Mouse (Mus musculus) cerebellum, adult 2 months (tissue): ENCODE measurements at regions not wholly inside any gene's neighbourhood (a gene's known extent, or its start where the extent isn't known, plus 50 kb on each side); places are given as distances from the start of the nearest gene placed in this dataset.

Experiments
- CTCF ChIP-seq: fragments of 200-500 bp; IDR thresholded peaks from 2 replicates; pipeline ENCODE4 v1.5.1; 2011; ENCODE audit warnings: low read depth, mild to moderate bottlenecking, control low read depth, low read length, moderate library complexity, borderline replicate concordance; ENCODE audit not compliant: insufficient read depth
- POLR2A ChIP-seq: fragments of 200-500 bp; IDR thresholded peaks from 2 replicates; pipeline ENCODE4 v1.6.1; 2011; ENCODE audit warnings: low read length, control low read depth, borderline replicate concordance; ENCODE audit not compliant: insufficient read depth

GRCm38 (mm10) chrX:142464174-142464573, 73.8 kb upstream of the Acsl4 start:
- TF ChIP-seq CTCF (no peak), POLR2A (no peak)
